Mouse (Mus musculus) spleen, adult 10 weeks (tissue): ENCODE results near the gene Coa7. TPM values are rescaled to one million over a fixed set of nuclear protein-coding genes. Genes with fewer than 3 reads are reported as not detected.

Experiments
- polyA plus RNA-seq: library from polyadenylated mRNA; stranded (reverse); fragments of 350-450 nt; fragmentation: Illumina TruSeq; extraction: RNeasy Lipid Tissue Mini Kit (QIAGEN cat#74804); gene quantifications from one replicate; pipeline ENCODE4 v1.2.3, GENCODE M21; 2015; ENCODE audit warnings: low replicate concordance; ENCODE audit not compliant: insufficient read depth

Gene Coa7
- polyA plus RNA-seq: 6.9 TPM

DNA sequence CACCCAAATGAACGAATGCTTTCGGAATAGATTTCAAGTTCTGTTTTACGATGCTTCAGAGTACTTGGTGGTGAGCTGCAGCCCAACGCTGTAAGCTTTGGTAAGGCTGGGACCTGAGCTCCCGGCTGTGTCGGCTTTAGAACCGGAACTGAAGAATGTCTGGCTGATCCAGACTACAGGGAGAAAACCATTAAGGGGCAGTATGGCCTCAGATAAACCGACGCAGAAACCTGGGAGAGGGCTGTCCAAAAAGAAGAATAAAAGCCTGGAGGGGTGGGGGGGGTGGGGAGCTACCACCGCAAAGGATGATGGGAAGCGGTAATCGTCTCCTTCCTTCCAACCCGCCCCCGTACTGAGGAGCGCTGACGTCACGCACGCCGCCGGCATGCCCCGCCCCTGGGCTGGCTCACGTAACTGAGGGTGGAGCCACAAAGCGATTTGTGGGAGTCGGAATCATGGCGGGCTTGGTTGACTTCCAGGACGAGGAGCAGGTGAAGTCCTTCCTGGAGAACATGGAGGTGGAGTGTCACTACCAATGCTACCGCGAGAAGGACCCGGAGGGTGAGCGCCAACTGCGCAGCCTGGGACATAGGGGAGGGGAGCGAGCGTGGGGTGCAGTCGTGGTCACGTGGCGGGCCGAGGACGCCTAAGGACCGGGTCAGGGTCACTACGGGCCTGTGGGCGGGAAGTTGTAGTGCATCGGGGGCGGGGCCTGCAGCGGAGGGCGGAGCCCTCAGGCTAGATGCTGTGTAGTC, at the start of gene Coa7:
Gene Coa7 (plus strand): TSS at position 411 of the 755 bp plus-strand sequence.

GRCm38 (mm10) chr4:108300670-108301373, 27.1 kb upstream of the Coa7 start, which contains the start of gene Zyg11b:
Gene Zyg11b, minus strand, starts transcription at chr4:108301096.

GRCm38 (mm10) chr4:108383183-108383714, 55.3 kb downstream of the Coa7 start, which contains the start of gene Shisal2a:
Gene Shisal2a, minus strand, starts transcription at chr4:108383349.

Other genes starting within 250 kb of the Coa7 start
- 2.0 TPM for gene Podn, start 231.7 kb upstream of the Coa7 start, polyA plus RNA-seq
- gene Scp2, start 183.1 kb upstream of the Coa7 start, polyA plus RNA-seq: 311 TPM
- 1.8 TPM for gene Echdc2, start 162.7 kb upstream of the Coa7 start, polyA plus RNA-seq
- gene Zyg11a, start 110.1 kb upstream of the Coa7 start, polyA plus RNA-seq: not detected
- gene Zyg11b, start 27.0 kb upstream of the Coa7 start, polyA plus RNA-seq: 35.5 TPM
- not detected for gene Shisal2a, start 55.2 kb downstream of the Coa7 start, polyA plus RNA-seq
- gene Gpx7, start 78.8 kb downstream of the Coa7 start, polyA plus RNA-seq: 2.6 TPM
- 114 TPM for gene Tut4, start 131.3 kb downstream of the Coa7 start, polyA plus RNA-seq